Mouse (Mus musculus) heart, adult 2 months (tissue): ENCODE measurements around the gene Fam122c. TPM values are rescaled to one million over a fixed set of nuclear protein-coding genes. Genes with fewer than 3 reads are reported as not detected.

Source experiments
- DNase-seq, 2 experiments: peaks; one replicate each; pipeline ENCODE4 v3.0.0; 2021
- H3K27ac ChIP-seq: fragments of 200-600 bp; 2 replicates; pipeline ENCODE4 v1.8.1; 2022
- H3K27me3 ChIP-seq: fragments of 200-500 bp; 2 replicates; pipeline ENCODE4 v1.6.1; 2012; ENCODE audit warnings: mild to moderate bottlenecking, low read length, inconsistent platforms, mixed read lengths; ENCODE audit not compliant: control insufficient read depth, insufficient read depth
- H3K36me3 ChIP-seq: fragments of 200-500 bp; 2 replicates; pipeline ENCODE4 v1.6.1; 2012; ENCODE audit warnings: low read length, inconsistent platforms; ENCODE audit not compliant: control insufficient read depth, insufficient read depth
- H3K4me1 ChIP-seq: fragments of 200-500 bp; 2 replicates; pipeline ENCODE4 v1.6.1; 2011; ENCODE audit warnings: low read length; ENCODE audit not compliant: control insufficient read depth, insufficient read depth
- H3K4me3 ChIP-seq: fragments of 200-600 bp; 2 replicates; pipeline ENCODE4 v1.8.1; 2022
- H3K79me2 ChIP-seq: fragments of 200-500 bp; replicated peaks from 2 replicates; pipeline ENCODE4 v1.6.1; 2012; ENCODE audit warnings: mild to moderate bottlenecking, inconsistent platforms, low read length, moderate library complexity, mixed read lengths; ENCODE audit not compliant: control insufficient read depth, insufficient read depth
- H3K9ac ChIP-seq: fragments of 200-500 bp; 2 replicates; pipeline ENCODE4 v1.6.1; 2012; ENCODE audit warnings: low read depth, mild to moderate bottlenecking, control low read depth, inconsistent platforms, low read length, mixed read lengths
- CTCF ChIP-seq: fragments of 200-600 bp; IDR thresholded peaks from 2 replicates; pipeline ENCODE4 v1.8.1; 2022; ENCODE audit warnings: antibody characterized with exemption, mild to moderate bottlenecking, moderate library complexity
- EP300 ChIP-seq: fragments of 200-500 bp; IDR thresholded peaks from 2 replicates; pipeline ENCODE4 v1.6.1; 2011; ENCODE audit warnings: low read depth, low read length, control low read depth; ENCODE audit not compliant: insufficient read depth
- POLR2A ChIP-seq: fragments of 200-500 bp; IDR thresholded peaks from 2 replicates; pipeline ENCODE4 v1.6.1; 2011; ENCODE audit warnings: mild to moderate bottlenecking, low read depth, low read length, control low read depth; ENCODE audit not compliant: insufficient read depth
- WGBS: fragments of 180-500 bp; shearing (Covaris S2); methylation state at CpG from one replicate; pipeline ENCODE4 v1.1.7; 2018; 5-methylcytosine and 5-hydroxymethylcytosine counted together
- intact Hi-C: fragments of 180-260 bp; cut with DNase I; formaldehyde crosslinking; loops from one replicate; pipeline ENCODE4 v1.15.1; 2025
- polyA plus RNA-seq: library from polyadenylated mRNA; depleted of rRNA; stranded (reverse); fragments of >200 nt; gene quantifications from 2 replicates; pipeline ENCODE4 v1.2.3, GENCODE M21; 2012; rRNA removed
- total RNA-seq, 2 experiments: library from RNA; stranded (reverse); gene quantifications; 2 replicates each; pipeline ENCODE4 v1.2.3; 2021

The Fam122c gene
- total and polyA plus RNA-seq, 3 experiments, result not detected

GRCm38 (mm10) chrX:53348374-53348773 is 75.2 kb downstream of the Fam122c start:
- H3K27me3 ChIP-seq, result no peaks in the 10 kb centered on the region
- intact Hi-C loops, result loop anchor here (10.0 kb wide), 1 partner anchor 434 kb away; the partner anchor contains the start of gene Phf6
- H3K4me1 ChIP-seq, result no peaks in the 10 kb centered on the region
- no peak for DNase-seq
- TF ChIP-seq EP300 (no peak), CTCF (no peak), POLR2A (no peak)
- WGBS, result 80% methylated on average over 4 of the region's 4 CpGs
- H3K36me3 ChIP-seq, result no peaks in the 10 kb centered on the region
- H3K9ac ChIP-seq, result no peak overlapping the region
- H3K79me2 ChIP-seq, result no peaks in the 10 kb centered on the region
- no peak overlapping the region for H3K27ac ChIP-seq
- H3K4me3 ChIP-seq, result no peak overlapping the region

- H3K79me2 ChIP-seq, result no peaks in the 10 kb centered on the region; the same call in 1 of the 2 replicates
- intact Hi-C loops, result loop anchor here (5.0 kb wide), 1 partner anchor 93 kb away; the partner anchor contains the start of gene Fam122c
- no peak overlapping the region for H3K9ac ChIP-seq
- H3K36me3 ChIP-seq, result peaks cover 3% of the 10 kb centered on the region
- H3K4me3 ChIP-seq, result no peak overlapping the region
- 66% methylated on average over 7 of the region's 7 CpGs for WGBS
- TF ChIP-seq EP300, result no peak
- TF ChIP-seq POLR2A, result no peak
- TF ChIP-seq CTCF, result no peak
- H3K27ac ChIP-seq, result no peak overlapping the region
- no peaks in the 10 kb centered on the region for H3K27me3 ChIP-seq
- DNase-seq, result no peak
- H3K4me1 ChIP-seq, result no peaks in the 10 kb centered on the region; the same call in 1 of the 2 replicates
These were observed 91.6 kb downstream of the Fam122c start for GRCm38 (mm10) chrX:53364668-53365383.

- Histone ChIP-seq H3K4me1 (no peaks in the 10 kb centered on the region; the same call in 1 of the 2 replicates), H3K27me3 (no peaks in the 10 kb centered on the region), H3K36me3 (peaks cover 3% of the 10 kb centered on the region), H3K4me3 (peak overlapping the region; percentile 73), H3K79me2 (no peaks in the 10 kb centered on the region; the same call in 1 of the 2 replicates), H3K27ac (peak overlapping the region; percentile 93), H3K9ac (peak overlapping the region; percentile 93)
- TF ChIP-seq EP300, result no peak
- TF ChIP-seq POLR2A, result no peak
- TF ChIP-seq CTCF, result no peak
- intact Hi-C loops, result loop anchor here (5.0 kb wide), 1 partner anchor 97 kb away; the partner anchor contains the start of gene Fam122c
- 18% methylated on average over 25 of the region's 25 CpGs for WGBS
- DNase-seq, result peak; percentile 44 to 56
These were observed 96.5 kb downstream of the Fam122c start for GRCm38 (mm10) chrX:53369534-53370365.

GRCm38 (mm10) chrX:53370366-53370740 is 97.1 kb downstream of the Fam122c start, which contains the start of gene Mospd1:
Gene Mospd1, minus strand, starts transcription at chrX:53370502.
- H3K27me3 ChIP-seq, result no peaks in the 10 kb centered on the region
- TF ChIP-seq EP300, result peak; percentile 57; the same call in 1 of the 2 replicates
- TF ChIP-seq CTCF, result no peak
- TF ChIP-seq POLR2A, result peak; percentile 98
- intact Hi-C loops, result no loop called here
- no peaks in the 10 kb centered on the region; the same call in 1 of the 2 replicates for H3K4me1 ChIP-seq
- H3K36me3 ChIP-seq, result peaks cover 3% of the 10 kb centered on the region
- H3K4me3 ChIP-seq, result peak within 1 kb of the TSS; percentile 73
- 16% methylated on average over 9 of the region's 15 CpGs for WGBS
- peak; percentile 90 to 91 for DNase-seq
- H3K27ac ChIP-seq, result peak within 1 kb of the TSS; percentile 93
- H3K79me2 ChIP-seq, result no peaks in the 10 kb centered on the region; the same call in 1 of the 2 replicates
- peak within 1 kb of the TSS; percentile 93 for H3K9ac ChIP-seq

Other genes with a start within 250 kb of the Fam122c start
- not detected for gene Plac1, start 33.3 kb upstream of the Fam122c start, total RNA-seq
- 0.38 TPM in 1 of 2 replicates, not detected in the other for gene Plac1, start 33.3 kb upstream of the Fam122c start, polyA plus RNA-seq
- gene Fam122b, start 3.6 kb upstream of the Fam122c start, total RNA-seq, result 1 to 10 TPM; 2.2 to 4.3 TPM
- 1.6 and 3.5 TPM in 2 replicates for gene Fam122b, start 3.6 kb upstream of the Fam122c start, polyA plus RNA-seq
- gene Mospd1, start 97.1 kb downstream of the Fam122c start, total RNA-seq, result 10 to 100 TPM; 32.0 to 41.9 TPM
- 8.6 and 18.1 TPM in 2 replicates for gene Mospd1, start 97.1 kb downstream of the Fam122c start, polyA plus RNA-seq
- not detected for gene Etd, start 161.5 kb downstream of the Fam122c start, total RNA-seq
- not detected in 2 replicates for gene Etd, start 161.5 kb downstream of the Fam122c start, polyA plus RNA-seq